Mouse (Mus musculus) cortical plate, adult 2 months (tissue): ENCODE measurements around the gene Alx1.

Experiments
- CTCF ChIP-seq: fragments of 200-500 bp; IDR thresholded peaks from 2 replicates; pipeline ENCODE4 v1.5.1; 2011; ENCODE audit warnings: mild to moderate bottlenecking, control low read depth, low read length; ENCODE audit not compliant: insufficient read depth; ENCODE audit errors: extremely low read depth
- POLR2A ChIP-seq: fragments of 200-500 bp; IDR thresholded peaks from 2 replicates; pipeline ENCODE4 v1.6.1; 2011; ENCODE audit warnings: mild to moderate bottlenecking, low read length, control low read depth; ENCODE audit not compliant: insufficient read depth; ENCODE audit errors: extremely low read depth

DNA sequence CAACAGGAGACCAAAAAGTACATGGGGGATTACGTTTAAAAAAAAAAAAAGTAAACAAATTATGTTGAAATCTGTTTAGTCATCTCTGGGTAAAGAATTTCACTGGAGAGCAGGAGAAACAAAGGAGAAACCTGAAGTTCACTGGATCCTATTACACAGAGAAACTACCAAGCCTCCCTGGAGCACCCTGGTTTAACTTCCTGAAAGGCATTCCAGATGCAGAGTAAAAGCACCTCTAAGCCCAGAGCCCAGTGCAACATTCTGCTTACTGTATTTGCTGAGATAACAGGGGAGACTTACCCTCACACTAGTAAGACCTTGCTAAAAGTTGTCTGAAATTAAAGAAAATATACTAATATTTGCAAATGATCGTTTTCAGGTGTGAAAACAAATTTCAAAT lies 15.0 kb upstream of the Alx1 start:
- TF ChIP-seq CTCF = no peak
- no peak for TF ChIP-seq POLR2A
